Mouse (Mus musculus) thymus, adult 18-20 months (tissue): Measurements from ENCODE around the gene Rmnd5b.
"Not testable (repeated sequence)": the region's sequence is repeated elsewhere in the genome, so short reads cannot be mapped to it uniquely, and the experiment has no call there.

Experiments used
- DNase-seq, 2 experiments: peaks; one replicate each; pipeline ENCODE4 v3.0.0; 2022; ENCODE audit warnings: mixed read lengths in 2 of 2

The Rmnd5b gene

GRCm38 (mm10) chr11:51635525-51636322 lies at the start of gene Rmnd5b:
Gene Rmnd5b, minus strand, starts transcription at chr11:51635896.
- DNase-seq = peak; percentile 74 to 85

DNA sequence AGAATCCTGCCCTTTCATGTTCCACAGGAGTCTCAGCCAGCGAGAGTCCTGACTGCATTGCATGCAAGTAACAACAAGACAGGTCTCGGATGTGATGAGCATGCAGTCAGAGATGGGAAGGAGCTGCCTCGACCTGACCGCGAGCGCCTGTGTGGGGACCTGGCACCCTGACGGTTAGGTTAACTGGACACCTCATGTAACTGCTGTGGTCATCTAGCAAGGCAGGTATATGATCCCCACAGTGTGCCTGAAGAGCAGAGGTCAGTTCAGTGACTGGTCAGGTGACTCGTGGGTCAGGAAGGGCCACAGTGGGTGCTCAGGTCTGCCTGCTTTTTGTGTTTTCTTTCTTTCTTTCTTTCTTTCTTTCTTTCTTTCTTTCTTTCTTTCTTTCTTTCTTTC lies 46.3 kb upstream of the Rmnd5b start:
- DNase-seq = peak in 1 of 2 experiments; percentile 11

GRCm38 (mm10) chr11:51681324-51681975 lies 45.8 kb upstream of the Rmnd5b start:
- peak; percentile 64 to 69 for DNase-seq

GRCm38 (mm10) chr11:51679466-51679865 lies 43.8 kb upstream of the Rmnd5b start:
- no peak for DNase-seq

DNA sequence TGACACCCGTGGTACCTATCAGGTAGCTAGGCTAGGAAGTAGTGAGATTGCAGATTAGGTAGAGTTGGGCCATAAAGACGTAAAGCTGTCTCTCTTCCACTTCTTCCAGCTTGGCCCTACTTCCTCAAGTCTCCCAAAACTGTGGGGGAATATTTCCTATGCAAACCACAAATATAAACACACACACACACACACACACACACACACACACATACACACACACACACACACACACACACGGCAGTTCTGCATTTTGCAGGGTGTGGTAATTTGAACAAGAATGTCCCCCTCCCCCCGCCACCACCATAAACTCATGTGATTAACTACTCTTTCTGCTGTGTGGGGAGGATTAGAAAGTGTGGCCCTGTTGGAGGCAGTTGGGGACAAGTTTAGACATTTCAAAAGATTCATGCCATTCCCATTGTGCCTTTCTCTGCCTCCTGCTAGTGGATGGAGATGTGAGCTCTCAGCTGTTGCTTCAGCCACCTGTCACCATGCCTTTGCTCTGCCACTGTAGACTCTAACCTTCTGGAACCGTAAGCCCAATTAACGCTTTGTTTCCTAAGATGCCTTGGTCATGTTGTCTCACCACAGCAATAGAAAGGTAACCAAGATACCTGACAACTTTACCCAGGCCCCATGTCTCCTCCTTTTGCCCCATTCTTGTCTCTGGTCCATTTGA lies 42.2 kb upstream of the Rmnd5b start:
- DNase-seq = no peak

DNA sequence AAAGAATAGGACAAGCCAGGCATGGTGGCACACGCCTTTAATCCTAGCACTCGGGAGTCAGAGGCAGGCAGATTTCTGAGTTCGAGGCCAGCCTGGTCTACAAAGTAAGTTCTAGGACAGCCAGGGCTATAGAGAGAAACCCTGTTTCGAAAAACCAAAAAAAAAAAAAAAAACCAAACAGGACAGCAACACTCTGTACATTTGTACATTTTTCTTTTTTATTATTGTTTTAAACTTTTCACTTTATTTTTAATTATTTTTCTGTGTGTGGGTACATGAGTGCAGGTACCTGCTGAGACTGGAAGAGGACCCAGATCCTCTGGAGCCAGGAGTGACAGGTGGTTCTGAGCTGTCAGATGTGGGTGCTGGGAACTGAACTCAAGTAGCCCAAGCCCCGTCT lies 39.7 kb upstream of the Rmnd5b start:
- no peak for DNase-seq

DNA sequence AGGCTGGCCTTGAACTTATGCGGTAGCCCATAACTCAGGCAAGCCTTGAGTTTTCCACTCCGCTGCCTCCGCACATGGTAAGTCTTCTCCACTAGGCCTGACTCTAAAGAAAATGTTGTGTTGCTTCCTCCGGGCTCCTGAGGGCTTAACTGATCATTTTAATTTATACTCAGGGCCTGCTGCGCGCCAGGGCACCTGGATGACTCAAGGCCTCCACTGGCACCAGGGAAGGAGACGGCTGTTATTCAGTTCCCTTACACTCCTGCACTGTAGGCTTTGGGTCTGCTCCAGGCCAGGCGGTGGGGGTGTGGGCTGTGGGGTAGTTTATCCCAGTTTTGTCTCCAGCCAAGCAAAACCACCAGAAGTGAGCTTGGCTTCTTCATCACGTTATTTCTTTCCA lies 37.6 kb upstream of the Rmnd5b start:
- no peak for DNase-seq

- DNase-seq = no peak
These were observed 35.7 kb upstream of the Rmnd5b start for GRCm38 (mm10) chr11:51671376-51671775.

GRCm38 (mm10) chr11:51670846-51671245 lies 35.1 kb upstream of the Rmnd5b start:
- no peak for DNase-seq

DNA sequence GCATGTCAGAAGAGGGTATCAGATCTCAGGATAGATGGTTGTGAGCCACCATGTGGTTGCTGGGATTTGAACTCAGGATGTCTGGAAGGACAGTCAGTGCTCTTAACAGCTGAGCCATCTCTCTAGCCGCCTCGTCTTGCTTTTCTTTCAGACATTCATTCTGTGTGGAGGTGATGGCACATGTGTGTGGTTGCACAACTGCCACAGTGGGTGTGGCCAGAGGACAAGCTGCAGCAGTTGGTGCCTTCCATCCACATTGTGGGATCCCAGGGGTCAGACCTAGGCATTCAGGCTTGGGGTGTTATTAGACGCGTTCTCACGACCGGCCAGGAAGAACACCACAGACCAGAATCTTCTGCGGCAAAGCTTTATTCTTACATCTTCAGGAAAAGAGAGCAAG lies 29.1 kb upstream of the Rmnd5b start:
- DNase-seq = not testable (repeated sequence)

DNA sequence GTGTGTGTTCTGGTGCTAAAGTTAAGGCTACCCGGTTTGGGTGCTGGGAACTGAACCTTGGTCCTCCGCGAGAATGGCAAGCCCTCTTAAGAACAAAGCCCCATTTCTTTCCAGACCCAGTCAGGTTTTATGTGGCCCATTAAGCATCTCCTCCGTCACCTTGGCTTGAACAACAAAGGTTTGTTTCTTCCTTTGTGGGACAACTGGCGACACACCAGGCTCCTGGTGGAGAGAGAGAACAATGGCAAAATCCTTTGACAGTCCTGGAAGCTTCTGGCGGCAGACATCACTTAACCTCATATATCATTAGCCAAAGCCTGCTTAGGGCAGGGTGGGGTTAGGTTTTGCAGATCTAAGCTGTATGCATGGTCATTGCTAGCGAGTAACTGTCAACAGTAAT lies 26.9 kb upstream of the Rmnd5b start:
- DNase-seq = no peak

GRCm38 (mm10) chr11:51661867-51662365 lies 26.2 kb upstream of the Rmnd5b start:
- no peak for DNase-seq

GRCm38 (mm10) chr11:51658705-51659104 lies 23.0 kb upstream of the Rmnd5b start:
- DNase-seq = no peak

GRCm38 (mm10) chr11:51658291-51658690 lies 22.6 kb upstream of the Rmnd5b start:
- no peak for DNase-seq

DNA sequence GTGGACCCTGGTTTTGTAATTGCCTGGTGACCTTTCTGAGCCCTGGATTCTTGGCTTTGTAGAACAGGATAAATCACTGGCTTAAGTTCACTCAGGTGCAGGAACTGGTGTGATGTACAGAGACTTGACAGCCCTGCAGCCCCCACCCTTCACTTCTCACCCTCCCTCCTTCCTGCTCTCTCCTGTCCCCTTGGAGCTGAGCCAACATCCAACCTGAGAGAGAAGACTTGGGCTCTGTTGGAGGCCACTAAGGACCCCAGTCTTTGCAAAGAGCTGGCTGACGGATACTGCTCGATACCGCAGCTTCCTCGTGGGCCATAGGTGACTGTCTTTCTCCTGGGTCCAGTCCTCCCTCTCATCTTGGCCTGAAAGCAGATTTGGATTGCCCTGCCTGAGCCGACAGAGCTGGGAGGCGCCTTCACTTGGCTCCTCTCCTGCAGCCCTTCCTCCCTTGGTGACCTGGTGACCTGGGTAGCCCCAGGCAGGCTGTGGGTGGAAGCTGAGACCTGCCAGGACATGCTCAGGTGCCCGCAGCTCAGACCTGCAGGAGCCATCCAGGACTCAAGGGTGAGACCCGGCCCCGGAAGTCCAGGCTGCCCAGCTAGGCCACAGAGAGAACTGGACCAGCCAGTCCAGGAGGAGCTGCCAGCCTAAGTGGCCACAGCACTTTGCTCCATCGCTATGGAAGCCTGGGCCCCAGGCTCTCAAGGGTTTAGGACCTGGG lies 21.3 kb upstream of the Rmnd5b start:
- DNase-seq = no peak

- DNase-seq = no peak
These were observed 19.2 kb upstream of the Rmnd5b start for GRCm38 (mm10) chr11:51654891-51655290.

- no peak for DNase-seq
These were observed 18.0 kb upstream of the Rmnd5b start for GRCm38 (mm10) chr11:51653736-51654135.

GRCm38 (mm10) chr11:51652889-51653418 lies 17.3 kb upstream of the Rmnd5b start:
- no peak for DNase-seq

- peak; percentile 57 to 62 for DNase-seq
These were observed 15.2 kb upstream of the Rmnd5b start, which contains the start of the genes N4bp3 and D930048N14Rik for GRCm38 (mm10) chr11:51650691-51651515. Gene N4bp3, minus strand, starts transcription at chr11:51650842. Gene D930048N14Rik, plus strand, starts transcription at chr11:51650954.

GRCm38 (mm10) chr11:51650261-51650660 lies 14.6 kb upstream of the Rmnd5b start:
- DNase-seq = peak in 1 of 2 experiments; percentile 57

DNA sequence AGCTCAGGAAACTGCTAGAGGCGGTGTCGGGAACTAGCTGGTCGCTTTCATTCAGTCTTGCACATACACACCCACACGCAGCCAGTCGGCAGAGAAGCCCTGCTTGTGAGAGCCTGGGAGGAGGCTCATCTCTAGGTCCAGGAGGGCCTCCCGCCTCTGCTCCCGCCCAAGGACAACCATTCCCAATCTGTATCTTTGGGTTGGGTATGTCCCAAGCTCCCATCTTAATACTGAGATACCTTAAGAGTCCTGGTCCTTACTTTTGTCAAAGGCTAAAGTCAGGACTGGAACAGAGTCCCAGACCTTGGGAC lies 14.1 kb upstream of the Rmnd5b start:
- no peak for DNase-seq
